Mouse (Mus musculus): ENCODE data around the gene Ssna1.

Ssna1 gene

DNA sequence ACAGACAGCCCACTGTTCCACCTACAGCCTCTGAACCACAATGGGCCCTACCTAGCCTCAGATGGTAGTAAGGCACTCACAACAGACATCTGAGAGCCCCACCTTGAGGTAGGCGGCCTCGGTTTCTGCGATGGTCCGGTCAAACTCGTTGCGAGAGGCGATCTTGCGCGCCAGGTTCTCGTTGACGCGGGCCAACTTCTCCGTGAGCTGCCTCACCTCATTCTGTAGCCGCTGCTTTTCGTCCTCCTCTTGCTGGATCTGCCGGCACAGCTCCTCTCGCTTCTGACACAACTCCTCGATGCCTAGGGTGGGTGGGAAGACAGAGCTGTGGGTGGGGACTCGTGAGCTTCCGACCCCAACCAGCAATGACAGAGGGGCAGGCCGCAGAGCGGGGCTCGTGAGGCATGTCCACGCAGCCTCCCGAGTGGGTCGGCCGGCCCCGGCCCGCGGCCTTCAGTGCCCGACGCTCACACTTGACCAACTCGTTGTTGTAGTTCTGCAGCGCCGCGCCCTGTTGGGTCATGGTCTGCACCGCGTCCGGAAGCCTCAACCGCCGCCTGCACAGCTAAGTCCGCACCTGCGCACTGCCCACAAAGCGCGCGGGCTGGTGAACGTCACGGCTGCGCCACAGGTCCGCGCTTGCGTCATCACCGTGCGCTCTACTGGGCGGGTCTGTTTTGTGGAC lies at the start of gene Ssna1, which contains the start of gene Anapc2:
Gene Ssna1, minus strand, starts transcription at position 612 of the 685 bp plus-strand sequence.
Gene Anapc2, plus strand, starts transcription at position 652 of the 685 bp plus-strand sequence.
- DNase-seq (ENCODE audit: low read depth, low spot score), result peak; percentile 95

DNA sequence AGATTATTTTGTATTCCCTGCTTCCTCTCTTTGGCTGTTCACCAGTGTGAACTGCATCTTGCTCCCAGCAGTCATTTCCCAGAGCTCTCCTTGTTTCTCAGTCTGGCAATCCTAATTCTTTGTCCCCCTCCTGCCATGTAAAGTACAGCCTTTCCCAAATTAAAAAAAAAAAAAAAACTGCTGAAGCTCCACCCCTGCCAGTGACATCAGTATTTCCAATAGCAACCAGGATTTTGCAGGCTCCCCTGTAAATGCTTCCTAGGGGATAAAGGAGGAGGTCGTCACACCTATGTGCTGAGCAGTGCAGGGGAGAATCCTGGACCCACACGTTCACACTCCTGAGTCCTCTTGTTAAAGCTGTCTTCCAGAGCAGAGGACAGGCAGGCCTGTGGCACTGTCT lies 47.8 kb upstream of the Ssna1 start:
- DNase-seq (ENCODE audit: low read depth, low spot score), result no peak

DNA sequence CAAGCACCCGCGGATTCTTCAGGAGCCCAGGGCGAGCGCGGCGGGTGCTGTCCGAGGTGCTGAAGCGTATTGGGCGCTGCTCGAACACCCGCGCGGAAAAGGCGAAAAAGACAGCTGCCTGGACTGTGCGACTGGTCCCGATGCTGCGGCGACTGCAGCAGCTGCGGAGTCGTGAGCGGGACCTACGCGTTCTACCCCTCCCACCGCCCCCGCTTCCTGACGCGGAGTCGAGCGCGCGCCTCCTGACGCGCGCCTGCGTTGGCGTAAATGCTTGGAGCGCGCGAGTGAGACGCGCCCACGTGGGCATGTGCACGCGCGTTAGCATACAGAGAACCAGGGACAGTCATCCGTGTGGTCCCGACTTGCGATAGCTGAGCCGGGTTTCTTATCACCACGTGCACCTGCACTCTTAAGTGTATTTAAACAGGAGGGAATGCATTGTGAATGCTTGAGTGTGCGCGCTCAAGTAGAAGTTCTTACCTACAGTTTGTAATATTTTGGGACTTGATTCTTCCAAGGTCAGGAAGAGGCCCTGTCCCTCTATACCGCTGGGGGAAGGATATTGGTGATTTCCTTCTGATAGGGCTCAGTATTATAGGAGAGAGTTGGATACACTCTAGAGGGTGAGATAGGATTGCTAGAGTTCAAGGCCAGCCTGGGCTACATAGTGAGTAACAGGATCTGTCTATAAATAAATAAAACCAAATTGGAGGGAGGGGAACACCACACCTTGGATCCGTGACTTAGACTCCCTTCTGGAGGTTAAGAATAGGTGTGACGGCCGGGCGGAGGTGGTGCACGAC lies 46.9 kb upstream of the Ssna1 start, which contains the start of gene Grin1:
Gene Grin1, minus strand, starts transcription at position 217 of the 803 bp plus-strand sequence.
- DNase-seq (ENCODE audit: low read depth, low spot score), result no peak

DNA sequence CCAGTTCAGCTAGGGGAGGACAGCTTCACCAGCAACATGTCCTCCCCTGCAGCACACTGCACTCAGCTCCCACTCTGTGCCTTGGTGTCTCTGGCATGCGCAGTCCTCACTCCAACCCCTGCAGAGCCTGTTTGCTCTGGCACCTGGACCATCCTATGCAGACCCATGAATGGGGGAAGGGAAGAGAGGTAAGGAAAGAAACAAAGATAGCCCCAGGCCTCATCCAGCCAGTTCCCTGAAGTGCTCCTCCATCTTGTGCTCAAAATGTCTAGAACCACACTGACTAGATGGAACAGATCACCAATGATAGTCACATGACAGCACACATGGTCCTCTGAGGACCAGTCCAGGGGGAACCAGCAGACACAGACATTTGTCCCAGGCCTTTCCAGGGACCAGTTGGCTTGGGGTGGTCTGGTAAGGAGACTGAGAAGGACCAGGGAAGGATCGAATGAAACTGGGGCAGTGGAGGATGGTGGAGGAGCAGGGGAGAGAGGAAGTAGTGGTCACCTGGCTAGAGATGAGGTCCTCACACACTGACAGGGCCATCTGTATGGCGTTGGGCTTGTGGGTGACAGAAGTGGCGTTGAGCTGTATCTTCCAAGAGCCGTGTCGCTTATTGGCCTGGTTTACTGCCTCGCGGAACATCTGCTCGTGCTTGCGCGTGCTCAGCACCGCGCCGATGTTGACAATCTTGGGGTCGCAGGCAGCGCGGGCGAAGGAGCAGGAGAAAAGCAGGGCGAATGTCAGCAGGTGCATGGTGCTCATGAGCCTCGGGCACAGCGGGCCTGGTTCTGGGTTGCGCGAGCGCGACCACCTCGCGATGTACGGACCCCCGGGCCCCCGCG lies 46.1 kb upstream of the Ssna1 start:
- DNase-seq (ENCODE audit: low read depth, low spot score), result no peak

GRCm38 (mm10) chr2:25311491-25311891 lies 39.3 kb upstream of the Ssna1 start:
- DNase-seq (ENCODE audit: low read depth, low spot score), result no peak

DNA sequence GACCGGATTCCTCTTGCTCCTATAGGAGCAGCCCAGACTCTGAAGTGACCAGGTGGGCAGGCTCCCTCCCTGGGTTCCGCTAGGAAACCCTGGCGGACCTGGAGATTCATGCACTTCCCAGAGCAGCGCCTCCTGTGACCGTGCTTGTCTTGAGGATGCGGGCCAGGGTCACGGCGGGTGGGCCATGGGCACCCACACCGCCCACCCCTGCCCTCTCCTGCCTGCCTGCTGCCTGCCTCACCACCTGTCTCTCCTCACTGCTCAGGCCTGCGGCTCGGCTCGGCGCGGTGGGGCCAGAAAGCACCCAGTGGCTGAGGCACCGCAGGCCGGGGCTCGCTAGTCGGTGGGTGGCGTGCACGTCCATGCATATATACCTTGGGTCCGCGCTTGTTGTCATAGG lies 38.7 kb upstream of the Ssna1 start:
- no peak for DNase-seq (ENCODE audit: low read depth, low spot score)

GRCm38 (mm10) chr2:25310180-25310579 lies 37.9 kb upstream of the Ssna1 start:
- DNase-seq (ENCODE audit: low read depth, low spot score), result no peak

- DNase-seq (ENCODE audit: low read depth, low spot score), result no peak
Measured at GRCm38 (mm10) chr2:25305587-25306359, 33.5 kb upstream of the Ssna1 start.

DNA sequence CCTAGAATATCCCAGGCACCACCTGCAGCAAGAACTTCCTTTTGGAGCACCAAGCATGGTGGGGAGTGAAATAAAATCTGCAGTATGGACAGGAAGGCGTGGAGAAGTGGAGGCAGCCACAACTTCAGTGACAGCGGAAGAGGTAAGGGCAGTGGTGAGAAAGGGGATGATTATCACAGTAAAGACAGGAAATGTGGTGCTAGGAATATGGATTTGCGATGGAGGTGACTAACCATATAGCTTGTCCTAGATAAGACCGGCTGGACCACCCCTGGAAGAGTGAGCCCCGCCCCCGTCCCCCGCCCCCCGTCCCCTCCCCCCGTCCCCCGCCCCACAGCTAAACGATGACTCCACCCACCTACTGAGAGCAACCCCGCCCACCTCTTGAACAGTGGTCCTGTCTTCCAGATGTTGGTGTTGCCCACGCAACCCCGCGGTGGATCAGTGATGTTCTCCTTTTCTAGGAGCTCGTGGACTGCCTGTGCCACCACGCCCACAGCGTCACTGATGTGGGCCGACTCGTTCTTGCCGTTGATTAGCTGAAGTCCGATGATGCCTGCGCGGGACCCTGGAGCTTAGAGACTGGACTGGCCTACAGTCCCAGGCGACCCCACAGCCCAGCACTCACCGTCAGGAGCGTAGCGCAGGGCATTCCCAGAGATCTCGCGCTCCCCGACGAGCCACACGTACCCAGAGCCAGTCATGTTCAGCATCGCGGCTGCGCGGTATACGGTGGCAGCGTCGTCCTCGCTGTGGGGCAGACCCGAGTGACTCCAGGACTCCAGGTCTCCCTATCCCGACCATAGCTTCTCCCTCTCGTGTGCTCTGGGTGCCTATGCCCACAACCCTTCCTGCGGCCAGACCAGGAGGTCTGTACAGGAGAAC lies 32.7 kb upstream of the Ssna1 start:
- DNase-seq (ENCODE audit: low read depth, low spot score), result no peak

- DNase-seq (ENCODE audit: low read depth, low spot score), result no peak
Measured at GRCm38 (mm10) chr2:25303931-25304656, 31.9 kb upstream of the Ssna1 start.

DNA sequence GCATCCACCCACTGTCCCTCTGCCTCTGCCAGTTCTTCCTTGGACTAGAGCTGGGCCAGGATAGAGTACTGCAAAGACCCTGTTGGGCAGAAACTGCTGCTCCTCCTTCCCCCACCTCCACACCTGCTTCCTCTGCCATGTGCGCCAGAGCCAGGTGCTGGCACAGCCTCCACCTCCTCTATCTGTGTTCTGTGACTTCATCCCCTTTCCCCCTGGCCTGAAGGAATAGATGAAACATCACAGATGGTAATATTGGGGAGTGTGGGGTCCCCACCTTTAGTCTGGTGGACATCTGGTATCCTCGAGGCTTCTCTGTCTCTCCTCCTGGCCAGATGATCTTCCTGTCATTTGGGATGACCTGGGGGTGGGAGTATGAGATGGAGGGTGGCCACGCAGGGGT lies 31.2 kb upstream of the Ssna1 start:
- no peak for DNase-seq (ENCODE audit: low read depth, low spot score)

DNA sequence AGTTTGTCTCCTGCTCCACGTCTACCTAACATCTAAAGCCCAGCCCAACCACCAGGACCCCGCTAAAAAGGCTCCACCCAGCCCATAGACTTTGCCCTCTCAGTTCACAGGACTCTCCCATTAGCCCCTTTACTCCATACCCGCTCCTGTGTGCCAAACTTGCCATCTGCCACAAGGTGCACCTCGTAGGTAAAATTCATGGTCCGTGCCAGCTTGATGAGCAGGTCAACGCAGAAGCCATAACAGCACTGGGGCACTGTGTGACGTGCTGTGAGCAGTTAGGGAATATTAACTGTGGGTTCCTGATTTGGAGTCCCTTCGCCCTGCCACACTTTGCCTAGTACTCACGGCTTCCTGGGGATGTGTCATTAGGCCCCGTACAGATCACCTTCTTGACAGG lies 25.8 kb upstream of the Ssna1 start:
- DNase-seq (ENCODE audit: low read depth, low spot score), result no peak

DNA sequence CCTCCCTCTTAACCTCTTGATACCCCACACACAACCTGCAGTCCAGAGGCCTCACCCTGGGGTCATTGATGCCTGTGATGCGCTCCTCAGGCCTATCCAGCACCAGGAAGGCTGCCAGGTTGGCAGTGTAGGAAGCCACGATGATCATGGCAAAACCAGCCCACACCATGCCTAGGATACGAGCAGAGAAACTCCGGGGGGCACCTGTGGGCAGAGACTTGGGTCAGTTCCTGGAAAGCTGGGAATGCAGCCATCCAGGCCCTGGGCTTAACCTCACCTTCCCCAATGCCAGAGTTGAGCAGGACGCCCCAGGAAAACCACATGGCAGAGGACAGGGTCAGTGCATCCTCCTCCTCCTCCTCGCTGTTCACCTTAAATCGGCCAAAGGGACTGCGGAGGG lies 24.9 kb upstream of the Ssna1 start:
- DNase-seq (ENCODE audit: low read depth, low spot score), result no peak

DNA sequence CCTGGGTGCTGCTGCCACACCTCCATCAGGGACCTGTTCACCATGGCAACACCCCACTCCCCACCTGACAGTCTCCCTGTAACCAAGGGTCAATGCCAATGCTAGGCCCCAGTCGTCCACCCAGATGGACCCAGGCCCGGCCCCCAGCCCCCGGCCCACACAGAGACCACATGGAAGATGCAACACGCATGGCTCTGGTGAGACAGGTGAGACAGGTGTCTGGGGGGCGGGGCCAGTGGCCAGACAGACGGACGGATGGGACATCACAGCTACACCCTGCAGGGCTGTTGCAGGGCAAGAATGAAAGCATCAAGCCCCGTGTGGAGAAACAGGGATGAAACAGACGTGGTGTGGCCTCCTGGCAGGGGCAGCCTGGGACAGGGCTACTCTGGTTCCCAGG lies 21.5 kb upstream of the Ssna1 start:
- no peak for DNase-seq (ENCODE audit: low read depth, low spot score)

GRCm38 (mm10) chr2:25292856-25293255 lies 20.6 kb upstream of the Ssna1 start:
- peak; percentile 81 for DNase-seq (ENCODE audit: low read depth, low spot score)

GRCm38 (mm10) chr2:25292054-25292544 lies 19.9 kb upstream of the Ssna1 start:
- DNase-seq (ENCODE audit: low read depth, low spot score), result peak; percentile 30

DNA sequence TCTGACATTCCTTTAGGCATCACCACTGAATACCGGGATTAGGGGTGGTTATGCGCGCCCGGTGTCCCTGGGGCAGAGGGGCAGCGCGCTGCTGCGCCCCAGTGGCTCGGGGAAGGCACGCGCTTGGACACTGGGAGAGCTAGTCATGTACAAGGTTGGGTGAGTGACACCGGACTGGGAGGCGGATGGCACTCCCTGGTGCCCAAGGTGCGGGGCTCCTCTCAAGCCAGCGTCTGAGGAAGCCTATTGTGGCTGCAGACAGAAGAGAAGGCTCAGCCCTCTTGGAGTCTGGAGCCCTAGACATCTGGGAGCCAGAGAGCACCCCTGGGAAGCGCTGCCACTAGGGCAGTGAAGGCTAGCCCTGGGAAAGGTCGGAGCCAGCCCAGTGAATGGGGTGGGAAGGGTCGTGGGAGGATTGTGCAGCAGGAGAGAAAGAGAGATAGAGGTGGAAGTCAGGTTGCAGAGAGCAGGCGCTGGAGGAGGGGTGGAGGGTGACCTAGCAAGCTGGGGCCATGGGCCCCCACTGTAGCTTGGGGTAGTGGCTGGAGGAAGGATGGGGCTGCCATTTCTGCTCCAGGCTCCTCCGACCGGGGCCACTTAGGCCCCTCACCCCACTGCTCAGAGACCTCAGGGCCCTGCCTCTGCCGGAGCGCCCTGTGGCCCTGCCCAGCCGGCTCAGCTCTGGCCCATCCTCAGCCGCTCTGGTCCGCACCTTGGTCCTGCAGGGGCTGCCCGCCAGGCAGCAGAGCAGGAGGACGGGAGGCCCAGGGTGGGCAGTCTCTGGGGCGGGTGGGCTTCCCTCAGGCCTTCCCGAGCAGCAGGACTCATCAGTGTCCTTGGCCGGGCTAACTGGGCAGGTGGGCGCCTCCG lies 19.2 kb upstream of the Ssna1 start:
- DNase-seq (ENCODE audit: low read depth, low spot score), result no peak

DNA sequence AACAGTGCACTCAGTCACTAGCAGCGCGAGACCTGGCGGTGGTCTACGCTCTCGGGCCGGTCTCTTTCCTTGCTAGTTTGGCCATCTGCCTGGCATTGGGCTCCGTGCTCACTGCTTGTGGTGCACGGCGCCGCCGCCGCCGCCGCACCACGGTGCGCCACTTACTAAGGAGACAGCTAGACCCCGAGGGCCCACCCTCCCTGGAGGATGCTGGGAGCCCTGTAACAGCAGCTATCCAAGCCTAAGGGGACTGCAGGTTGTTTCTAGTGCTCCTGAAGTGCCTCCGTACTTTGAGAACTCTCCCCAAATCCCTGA lies 18.5 kb upstream of the Ssna1 start:
- DNase-seq (ENCODE audit: low read depth, low spot score), result no peak

Measured in 3T3-L1 (cell line).